Mouse (Mus musculus) limb, embryonic 12.5 days (tissue): ENCODE measurements at regions not wholly inside any gene's neighbourhood (a gene's known extent, or its start where the extent isn't known, plus 50 kb on each side); places are given as distances from the start of the nearest gene placed in this dataset.

Experiments used
- ATAC-seq: fragments of 200-750 bp; cut with Nextera tagmentation; 2 replicates; pipeline ENCODE4 v1.8.0; 2017; ENCODE audit warnings: low read depth, moderate TSS enrichment; ENCODE audit not compliant: insufficient number of reproducible peaks, insufficient read depth, low FRiP score, low TSS enrichment
- H3K27ac ChIP-seq: fragments of 300-500 bp; sonication (generic); 2 replicates; pipeline ENCODE4 v1.5.1; 2016; ENCODE audit warnings: mild to moderate bottlenecking, moderate library complexity
- H3K27me3 ChIP-seq: fragments of 300-500 bp; sonication (generic); 2 replicates; pipeline ENCODE4 v1.6.1; 2016; ENCODE audit warnings: mild to moderate bottlenecking, moderate library complexity
- H3K36me3 ChIP-seq: fragments of 300-500 bp; sonication (generic); 2 replicates; pipeline ENCODE4 v1.6.1; 2016; ENCODE audit warnings: mild to moderate bottlenecking, moderate library complexity
- H3K4me1 ChIP-seq: fragments of 300-500 bp; sonication (generic); replicated peaks from 2 replicates; pipeline ENCODE4 v1.6.1; 2016
- H3K4me2 ChIP-seq: fragments of 300-500 bp; sonication (generic); 2 replicates; pipeline ENCODE4 v1.6.1; 2016; ENCODE audit warnings: mild to moderate bottlenecking, moderate library complexity
- H3K4me3 ChIP-seq: fragments of 300-500 bp; sonication (generic); replicated peaks from 2 replicates; pipeline ENCODE4 v1.5.1; 2016; ENCODE audit warnings: mild to moderate bottlenecking
- H3K9ac ChIP-seq: fragments of 300-500 bp; sonication (generic); replicated peaks from 2 replicates; pipeline ENCODE4 v1.6.1; 2016; ENCODE audit warnings: mild to moderate bottlenecking, moderate library complexity
- H3K9me3 ChIP-seq: fragments of 300-500 bp; sonication (generic); 2 replicates; pipeline ENCODE4 v1.6.1; 2016; ENCODE audit warnings: mild to moderate bottlenecking, moderate library complexity
- WGBS: fragments of 180-500 bp; shearing (Covaris S2); methylation state at CpG from one replicate; pipeline ENCODE4 v1.1.7; 2016; 5-methylcytosine and 5-hydroxymethylcytosine counted together

- H3K9ac ChIP-seq, result no peak overlapping the region
- ATAC-seq, result no peak
- H3K4me3 ChIP-seq, result no peak overlapping the region
- WGBS, result 41% methylated on average over 1 of the region's 1 CpGs
- H3K36me3 ChIP-seq, result no peaks in the 10 kb centered on the region
- H3K9me3 ChIP-seq, result no peaks in the 10 kb centered on the region
- H3K4me2 ChIP-seq, result no peak overlapping the region
- H3K27ac ChIP-seq, result no peak overlapping the region
- H3K27me3 ChIP-seq, result no peaks in the 10 kb centered on the region
- H3K4me1 ChIP-seq, result no peaks in the 10 kb centered on the region; the same call in 1 of the 2 replicates
These were observed 289.5 kb downstream of the Slc22a22 start for GRCm38 (mm10) chr15:57187840-57188457.

GRCm38 (mm10) chr15:57179138-57179537 lies 298.3 kb downstream of the Slc22a22 start:
- ATAC-seq, result no peak
- no peaks in the 10 kb centered on the region for H3K27me3 ChIP-seq
- H3K4me3 ChIP-seq, result no peak overlapping the region
- H3K4me2 ChIP-seq, result no peak overlapping the region
- WGBS, result 41% methylated on average over 1 of the region's 1 CpGs
- H3K27ac ChIP-seq, result no peak overlapping the region
- no peaks in the 10 kb centered on the region for H3K36me3 ChIP-seq
- no peaks in the 10 kb centered on the region for H3K9me3 ChIP-seq
- H3K4me1 ChIP-seq, result no peaks in the 10 kb centered on the region
- no peak overlapping the region for H3K9ac ChIP-seq

- WGBS, result 30% methylated on average over 5 of the region's 5 CpGs
- Histone ChIP-seq H3K4me3 (no peak overlapping the region), H3K9me3 (no peaks in the 10 kb centered on the region), H3K27ac (no peak overlapping the region), H3K4me2 (no peak overlapping the region), H3K27me3 (no peaks in the 10 kb centered on the region), H3K36me3 (no peaks in the 10 kb centered on the region), H3K4me1 (no peaks in the 10 kb centered on the region), H3K9ac (no peak overlapping the region)
- no peak for ATAC-seq
These were observed 304.7 kb downstream of the Slc22a22 start for GRCm38 (mm10) chr15:57172723-57173122.

- Histone ChIP-seq H3K4me1 (no peaks in the 10 kb centered on the region), H3K36me3 (no peaks in the 10 kb centered on the region), H3K9ac (no peak overlapping the region), H3K4me2 (no peak overlapping the region), H3K9me3 (no peaks in the 10 kb centered on the region), H3K4me3 (no peak overlapping the region), H3K27ac (peak overlapping the region; percentile 86), H3K27me3 (no peaks in the 10 kb centered on the region)
- ATAC-seq, result peak; percentile 78
- 68% methylated on average over 12 of the region's 12 CpGs for WGBS
These were observed 314.8 kb downstream of the Slc22a22 start for GRCm38 (mm10) chr15:57162401-57163343.

GRCm38 (mm10) chr15:57140130-57140750 lies 337.2 kb downstream of the Slc22a22 start:
- no peak for ATAC-seq
- Histone ChIP-seq H3K36me3 (no peaks in the 10 kb centered on the region), H3K4me1 (no peaks in the 10 kb centered on the region; the same call in 1 of the 2 replicates), H3K9me3 (no peaks in the 10 kb centered on the region), H3K9ac (no peak overlapping the region), H3K4me3 (no peak overlapping the region), H3K4me2 (no peak overlapping the region), H3K27me3 (no peaks in the 10 kb centered on the region), H3K27ac (no peak overlapping the region)
- 34% methylated on average over 9 of the region's 9 CpGs for WGBS

- H3K27ac ChIP-seq, result no peak overlapping the region
- no peak overlapping the region for H3K4me3 ChIP-seq
- H3K36me3 ChIP-seq, result no peaks in the 10 kb centered on the region
- no peaks in the 10 kb centered on the region for H3K9me3 ChIP-seq
- H3K27me3 ChIP-seq, result no peaks in the 10 kb centered on the region
- no peak for ATAC-seq
- 87% methylated on average over 3 of the region's 3 CpGs for WGBS
- H3K4me2 ChIP-seq, result no peak overlapping the region
- no peaks in the 10 kb centered on the region for H3K4me1 ChIP-seq
- H3K9ac ChIP-seq, result no peak overlapping the region
These were observed 372.7 kb downstream of the Slc22a22 start for GRCm38 (mm10) chr15:57104711-57105110.

GRCm38 (mm10) chr15:57097309-57097708 lies 380.1 kb downstream of the Slc22a22 start:
- no peaks in the 10 kb centered on the region for H3K27me3 ChIP-seq
- no peak overlapping the region for H3K9ac ChIP-seq
- H3K9me3 ChIP-seq, result no peaks in the 10 kb centered on the region
- no peaks in the 10 kb centered on the region for H3K36me3 ChIP-seq
- no peak for ATAC-seq
- H3K4me3 ChIP-seq, result no peak overlapping the region
- no peak overlapping the region for H3K4me2 ChIP-seq
- H3K27ac ChIP-seq, result no peak overlapping the region
- no peaks in the 10 kb centered on the region for H3K4me1 ChIP-seq
- WGBS, result 75% methylated on average over 2 of the region's 2 CpGs

GRCm38 (mm10) chr15:57079806-57080205 lies 397.6 kb downstream of the Slc22a22 start:
- no peak for ATAC-seq
- no peaks in the 10 kb centered on the region for H3K4me1 ChIP-seq
- H3K9ac ChIP-seq, result no peak overlapping the region
- H3K9me3 ChIP-seq, result no peaks in the 10 kb centered on the region
- no peak overlapping the region for H3K27ac ChIP-seq
- H3K27me3 ChIP-seq, result no peaks in the 10 kb centered on the region
- no peak overlapping the region for H3K4me2 ChIP-seq
- no peak overlapping the region for H3K4me3 ChIP-seq
- no peaks in the 10 kb centered on the region for H3K36me3 ChIP-seq

GRCm38 (mm10) chr15:57073776-57074175 lies 403.6 kb downstream of the Slc22a22 start:
- ATAC-seq, result no peak
- Histone ChIP-seq H3K36me3 (no peaks in the 10 kb centered on the region), H3K4me3 (no peak overlapping the region), H3K4me1 (no peaks in the 10 kb centered on the region), H3K27me3 (no peaks in the 10 kb centered on the region), H3K9me3 (no peaks in the 10 kb centered on the region), H3K9ac (no peak overlapping the region), H3K4me2 (no peak overlapping the region), H3K27ac (no peak overlapping the region)
- WGBS, result 85% methylated on average over 4 of the region's 4 CpGs

GRCm38 (mm10) chr15:57061502-57061901 lies 415.9 kb downstream of the Slc22a22 start:
- Histone ChIP-seq H3K4me1 (no peaks in the 10 kb centered on the region), H3K9me3 (no peaks in the 10 kb centered on the region), H3K4me2 (no peak overlapping the region), H3K27ac (no peak overlapping the region), H3K36me3 (no peaks in the 10 kb centered on the region), H3K27me3 (no peaks in the 10 kb centered on the region), H3K4me3 (no peak overlapping the region), H3K9ac (no peak overlapping the region)
- WGBS, result 79% methylated on average over 2 of the region's 2 CpGs
- ATAC-seq, result no peak

GRCm38 (mm10) chr15:57059550-57060195 lies 417.8 kb downstream of the Slc22a22 start:
- Histone ChIP-seq H3K4me2 (no peak overlapping the region), H3K27me3 (no peaks in the 10 kb centered on the region)
- WGBS, result 88% methylated on average over 1 of the region's 1 CpGs

More at GRCm38 (mm10) chr15:57059550-57060195, 417.8 kb downstream of the Slc22a22 start:
- no peak for ATAC-seq
- Histone ChIP-seq H3K4me3 (no peak overlapping the region), H3K36me3 (no peaks in the 10 kb centered on the region), H3K9ac (no peak overlapping the region), H3K27ac (no peak overlapping the region), H3K4me1 (no peaks in the 10 kb centered on the region), H3K9me3 (no peaks in the 10 kb centered on the region)
